Mouse (Mus musculus) intestine, postnatal 0 days (tissue): ENCODE data around the gene Dpp8. TPM values are rescaled to one million over a fixed set of nuclear protein-coding genes. Genes with fewer than 3 reads are reported as not detected.

ENCODE experiments used
- ATAC-seq: fragments of 200-750 bp; cut with Nextera tagmentation; 2 replicates; pipeline ENCODE4 v1.8.0; 2017; ENCODE audit warnings: mild to moderate bottlenecking, moderate TSS enrichment, moderate library complexity
- H3K27ac ChIP-seq: fragments of 300-500 bp; sonication (generic); 2 replicates; pipeline ENCODE4 v1.5.1; 2014; ENCODE audit warnings: mild to moderate bottlenecking, low read depth, low read length, moderate library complexity
- H3K27me3 ChIP-seq: fragments of 300-500 bp; sonication (generic); replicated peaks from 2 replicates; pipeline ENCODE4 v1.6.1; 2014; ENCODE audit warnings: low read length, mixed read lengths; ENCODE audit not compliant: control insufficient read depth, insufficient read depth
- H3K36me3 ChIP-seq: fragments of 300-500 bp; sonication (generic); 2 replicates; pipeline ENCODE4 v1.6.1; 2014; ENCODE audit warnings: mild to moderate bottlenecking, moderate library complexity; ENCODE audit not compliant: control insufficient read depth, insufficient read depth
- H3K4me1 ChIP-seq: fragments of 300-500 bp; sonication (generic); replicated peaks from 2 replicates; pipeline ENCODE4 v1.6.1; 2014; ENCODE audit warnings: antibody characterized with exemption, low read length, mixed read lengths; ENCODE audit not compliant: control insufficient read depth, insufficient read depth
- H3K4me2 ChIP-seq: fragments of 300-500 bp; sonication (generic); replicated peaks from 2 replicates; pipeline ENCODE4 v1.6.1; 2014; ENCODE audit warnings: low read depth, mild to moderate bottlenecking, moderate library complexity
- H3K4me3 ChIP-seq: fragments of 300-500 bp; sonication (generic); 2 replicates; pipeline ENCODE4 v1.5.1; 2014; ENCODE audit warnings: low read depth, low read length
- H3K9ac ChIP-seq: fragments of 300-500 bp; sonication (generic); 2 replicates; pipeline ENCODE4 v1.6.1; 2014; ENCODE audit warnings: mild to moderate bottlenecking, low read depth, low read length
- H3K9me3 ChIP-seq: fragments of 300-500 bp; sonication (generic); 2 replicates; pipeline ENCODE4 v1.6.1; 2016; ENCODE audit warnings: mixed run types; ENCODE audit not compliant: control insufficient read depth
- CTCF ChIP-seq: sonication (generic); IDR thresholded peaks from 2 replicates; pipeline ENCODE4 v1.5.1; 2016; ENCODE audit warnings: low read depth, mild to moderate bottlenecking, control low read depth, antibody characterized with exemption, moderate library complexity
- WGBS: fragments of 180-500 bp; shearing (Covaris S2); extraction: QIAGEN DNeasy Blood & Tissue Kit; methylation state at CpG from one replicate; pipeline ENCODE4 v1.1.7; 2014; 5-methylcytosine and 5-hydroxymethylcytosine counted together
- polyA plus RNA-seq: library from polyadenylated mRNA; unstranded; fragments of >200 nt; fragmentation: Nextera tagmentation; extraction: Ambion mirVana; gene quantifications from 2 replicates; pipeline ENCODE4 v1.2.1, GENCODE M21; 2015

Dpp8 gene
- polyA plus RNA-seq, result 14.1 and 14.8 TPM in 2 replicates

DNA sequence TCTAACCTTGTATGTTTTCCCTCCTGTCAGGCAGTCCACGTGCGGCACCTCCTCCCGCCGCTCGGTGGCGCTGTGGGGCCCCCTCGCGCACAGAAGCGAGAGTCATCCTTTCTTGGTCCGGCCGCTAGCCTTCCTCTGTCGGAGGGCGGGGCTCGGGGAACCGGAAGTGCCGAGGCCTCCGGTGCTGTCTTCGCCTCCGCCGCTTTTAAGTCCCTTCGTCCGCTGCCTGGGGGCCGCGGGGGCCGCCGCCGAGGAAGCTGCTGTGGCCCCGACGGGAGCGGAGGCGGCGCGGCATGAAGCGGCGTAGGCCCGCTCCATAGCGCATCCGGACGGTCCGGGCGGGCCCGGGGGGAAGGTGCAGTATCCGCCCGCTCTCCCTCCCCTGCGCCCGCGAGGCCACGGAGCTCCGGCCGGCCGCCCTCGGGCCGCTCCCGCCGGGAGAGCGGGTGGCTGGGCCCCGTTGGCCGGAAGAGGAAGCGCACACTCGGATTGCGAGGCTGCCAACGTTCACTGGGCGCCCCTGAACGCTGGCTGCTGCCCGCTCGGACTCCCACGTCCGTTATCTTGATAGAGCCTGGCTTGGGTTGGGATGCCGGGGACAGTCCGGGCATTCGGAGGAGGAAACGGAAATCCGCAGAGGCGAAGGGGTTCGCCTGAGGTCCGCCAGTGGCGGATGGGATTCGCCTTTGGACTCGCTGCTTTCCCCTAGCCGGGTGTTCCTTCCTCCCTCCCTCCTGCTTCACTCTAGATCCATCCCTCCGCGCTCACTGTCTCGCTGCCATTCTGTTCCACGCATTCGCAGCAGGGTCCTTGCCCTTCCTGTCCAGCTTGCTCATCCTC lies at the start of gene Dpp8:
Dpp8 (plus strand) TSS at position 146 of the 840 bp plus-strand sequence.
- H3K27ac ChIP-seq, result peak within 1 kb of the TSS; percentile 95
- H3K4me3 ChIP-seq, result peak within 1 kb of the TSS; percentile 99
- peak within 1 kb of the TSS; percentile 80 for H3K4me2 ChIP-seq
- peaks cover 6% of the 10 kb centered on the region; the same call in 1 of the 2 replicates for H3K36me3 ChIP-seq
- no peaks in the 10 kb centered on the region for H3K4me1 ChIP-seq
- WGBS, result 0% methylated on average over 72 of the region's 85 CpGs
- peak; percentile 93 for ATAC-seq
- TF ChIP-seq CTCF, result peak; percentile 99
- H3K9me3 ChIP-seq, result no peaks in the 10 kb centered on the region
- peak within 1 kb of the TSS; percentile 96 for H3K9ac ChIP-seq
- H3K27me3 ChIP-seq, result no peaks in the 10 kb centered on the region

- Histone ChIP-seq H3K27me3 (no peaks in the 10 kb centered on the region), H3K9me3 (no peaks in the 10 kb centered on the region), H3K4me3 (no peak overlapping the region), H3K36me3 (peaks cover 75% of the 10 kb centered on the region), H3K9ac (no peak overlapping the region), H3K4me2 (no peak overlapping the region), H3K4me1 (no peaks in the 10 kb centered on the region), H3K27ac (no peak overlapping the region)
- WGBS, result 52% methylated on average over 8 of the region's 8 CpGs
- TF ChIP-seq CTCF, result no peak
- ATAC-seq, result no peak
Observed at GRCm38 (mm10) chr9:64985037-64985794, 47.0 kb upstream of the Dpp8 start.

- no peak overlapping the region for H3K9ac ChIP-seq
- WGBS, result 83% methylated on average over 9 of the region's 9 CpGs
- no peak for ATAC-seq
- no peak for TF ChIP-seq CTCF
- H3K9me3 ChIP-seq, result no peaks in the 10 kb centered on the region
- H3K27ac ChIP-seq, result no peak overlapping the region
- no peak overlapping the region for H3K4me3 ChIP-seq
- peaks cover 73% of the 10 kb centered on the region for H3K36me3 ChIP-seq
- no peak overlapping the region for H3K4me2 ChIP-seq
- H3K4me1 ChIP-seq, result no peaks in the 10 kb centered on the region
- H3K27me3 ChIP-seq, result no peaks in the 10 kb centered on the region
Observed at GRCm38 (mm10) chr9:64985807-64986206, 46.4 kb upstream of the Dpp8 start.

DNA sequence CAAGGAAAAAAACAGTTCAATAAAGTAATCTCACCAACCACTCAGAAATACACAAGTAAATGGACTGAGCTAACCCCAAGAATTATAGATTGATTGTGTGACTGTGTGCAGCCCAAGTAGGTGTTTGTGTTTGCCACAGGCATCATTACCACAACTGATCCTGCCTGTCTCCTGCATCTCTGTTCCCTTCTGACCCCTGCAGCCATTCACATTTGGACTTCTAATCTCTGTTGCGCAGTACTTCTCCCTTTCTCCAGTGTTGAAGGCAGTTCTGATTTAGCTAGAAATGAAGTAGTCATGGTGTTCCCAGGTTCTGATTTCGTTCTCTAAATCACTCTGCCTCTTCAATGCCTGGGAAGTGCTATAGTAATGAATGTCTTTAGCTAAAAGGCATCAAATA lies 44.6 kb upstream of the Dpp8 start:
- ATAC-seq, result no peak
- Histone ChIP-seq H3K27ac (no peak overlapping the region), H3K36me3 (peaks cover 73% of the 10 kb centered on the region), H3K4me2 (no peak overlapping the region), H3K4me1 (no peaks in the 10 kb centered on the region), H3K27me3 (no peaks in the 10 kb centered on the region), H3K4me3 (no peak overlapping the region), H3K9ac (no peak overlapping the region), H3K9me3 (no peaks in the 10 kb centered on the region)
- no peak for TF ChIP-seq CTCF
- 91% methylated on average over 2 of the region's 2 CpGs for whole genome bisulfite sequencing

GRCm38 (mm10) chr9:64988443-64988842 lies 43.8 kb upstream of the Dpp8 start:
- no peak overlapping the region for H3K27ac ChIP-seq
- no peaks in the 10 kb centered on the region for H3K27me3 ChIP-seq
- no peak for TF ChIP-seq CTCF
- H3K9me3 ChIP-seq, result no peaks in the 10 kb centered on the region
- no peaks in the 10 kb centered on the region for H3K4me1 ChIP-seq
- no peak overlapping the region for H3K4me2 ChIP-seq
- H3K9ac ChIP-seq, result no peak overlapping the region
- 41% methylated on average over 6 of the region's 6 CpGs for WGBS
- ATAC-seq, result peak; percentile 47; the same call in 1 of the 2 replicates
- H3K4me3 ChIP-seq, result no peak overlapping the region
- peaks cover 71% of the 10 kb centered on the region for H3K36me3 ChIP-seq

DNA sequence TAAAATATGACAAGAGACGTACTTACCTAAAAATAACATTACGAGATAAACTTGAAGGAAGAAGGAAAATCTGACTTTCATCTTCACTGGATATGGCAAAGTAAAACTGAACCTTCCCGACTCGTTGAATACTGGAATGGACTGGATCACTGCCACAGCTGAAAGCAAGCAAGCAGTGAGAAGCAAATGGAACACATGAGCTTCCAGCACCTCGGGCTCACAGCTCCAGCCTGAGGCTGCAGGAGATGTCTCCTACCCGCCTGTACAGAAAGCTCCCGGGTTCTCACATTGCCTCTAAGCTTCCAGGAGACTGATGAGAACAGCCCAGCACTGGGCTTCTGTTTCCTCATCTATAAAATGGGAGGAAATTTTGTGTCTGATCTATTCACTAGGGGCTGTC lies 41.9 kb upstream of the Dpp8 start:
- no peak for ATAC-seq
- WGBS, result 91% methylated on average over 7 of the region's 7 CpGs
- TF ChIP-seq CTCF, result no peak
- no peak overlapping the region for H3K27ac ChIP-seq
- no peaks in the 10 kb centered on the region for H3K4me1 ChIP-seq
- no peak overlapping the region for H3K4me2 ChIP-seq
- H3K4me3 ChIP-seq, result no peak overlapping the region
- no peaks in the 10 kb centered on the region for H3K27me3 ChIP-seq
- peaks cover 68% of the 10 kb centered on the region for H3K36me3 ChIP-seq
- no peak overlapping the region for H3K9ac ChIP-seq
- H3K9me3 ChIP-seq, result no peaks in the 10 kb centered on the region
